Mouse (Mus musculus): ENCODE results near the gene Fance.

Gene Fance

DNA sequence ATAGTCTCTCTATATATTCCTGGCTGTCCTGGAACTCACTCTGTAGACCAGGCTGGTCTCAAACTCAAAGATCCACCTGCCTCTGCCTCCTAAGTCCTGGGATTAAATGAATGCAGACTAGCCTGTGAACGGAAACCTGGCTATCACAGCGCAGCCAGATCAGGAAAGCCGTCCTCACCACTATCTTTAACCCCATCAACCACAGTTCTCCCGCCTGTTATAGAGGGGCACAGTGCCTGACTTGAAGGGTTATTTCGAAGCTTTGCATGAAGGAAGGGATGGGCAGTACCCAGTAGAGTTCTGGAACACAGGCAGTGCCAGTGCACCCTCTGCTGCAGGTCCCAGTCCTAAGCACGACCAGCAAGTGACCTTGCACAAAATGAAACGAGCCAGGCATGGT, 22.0 kb upstream of the Fance start:
- no peak for DNase-seq (ENCODE audit: low read depth, low spot score)

DNA sequence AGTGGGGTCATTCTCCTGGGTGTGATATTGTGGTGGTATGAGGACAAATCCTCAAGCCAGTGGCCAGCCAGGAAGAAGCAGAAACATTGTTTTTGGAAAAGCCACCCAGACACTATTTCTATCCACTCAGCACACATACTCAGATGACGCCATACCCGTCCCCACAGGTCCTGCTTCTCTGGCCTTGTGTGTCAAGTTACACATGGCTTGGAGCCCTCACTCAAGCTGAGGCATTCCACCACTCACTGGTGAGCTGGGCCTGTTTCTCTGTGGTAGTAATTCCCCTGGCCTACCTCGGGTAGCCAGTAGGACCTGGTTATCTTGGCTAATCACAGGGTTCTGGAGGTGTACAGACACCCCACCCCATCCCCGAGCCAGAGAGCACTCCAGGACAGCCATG, 19.6 kb upstream of the Fance start:
- no peak for DNase-seq (ENCODE audit: low read depth, low spot score)

GRCm38 (mm10) chr17:28294449-28295333, 18.6 kb upstream of the Fance start:
- DNase-seq (ENCODE audit: low read depth, low spot score): no peak

DNA sequence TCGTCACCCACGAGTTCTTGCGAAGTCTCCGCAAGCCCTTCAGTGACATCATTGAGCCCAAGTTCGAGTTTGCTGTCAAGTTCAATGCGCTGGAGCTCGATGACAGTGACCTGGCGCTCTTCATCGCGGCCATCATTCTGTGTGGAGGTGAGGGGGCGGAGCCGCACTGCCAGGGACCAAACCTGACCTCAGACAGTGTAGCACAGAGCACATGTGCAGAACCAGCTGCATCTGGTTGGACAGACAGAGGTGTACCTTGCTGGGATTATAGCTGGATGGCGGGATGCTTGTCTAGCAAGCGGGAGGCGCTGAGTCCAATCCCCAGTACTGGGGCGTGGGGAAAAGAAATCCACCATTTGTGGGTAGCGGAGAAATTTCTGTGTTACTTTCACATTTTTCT, 14.4 kb upstream of the Fance start:
- DNase-seq (ENCODE audit: low read depth, low spot score): peak; percentile 63

DNA sequence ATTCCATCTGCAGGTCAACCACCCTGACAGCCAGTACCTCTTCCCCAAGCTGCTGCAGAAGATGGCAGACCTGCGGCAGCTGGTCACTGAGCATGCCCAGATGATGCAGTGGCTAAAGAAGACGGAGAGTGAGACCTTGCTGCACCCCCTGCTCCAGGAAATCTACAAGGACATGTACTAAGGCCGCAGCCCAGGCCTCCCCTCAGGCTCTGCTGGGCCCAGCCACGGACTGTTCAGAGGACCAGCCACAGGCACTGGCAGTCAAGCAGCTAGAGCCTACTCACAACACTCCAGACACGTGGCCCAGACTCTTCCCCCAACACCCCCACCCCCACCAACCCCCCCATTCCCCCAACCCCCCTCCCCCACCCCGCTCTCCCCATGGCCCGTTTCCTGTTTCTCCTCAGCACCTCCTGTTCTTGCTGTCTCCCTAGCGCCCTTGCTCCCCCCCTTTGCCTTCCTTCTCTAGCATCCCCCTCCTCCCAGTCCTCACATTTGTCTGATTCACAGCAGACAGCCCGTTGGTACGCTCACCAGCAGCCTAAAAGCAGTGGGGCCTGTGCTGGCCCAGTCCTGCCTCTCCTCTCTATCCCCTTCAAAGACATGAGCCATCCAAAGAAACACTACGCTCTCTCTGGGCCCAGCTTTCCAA, 13.5 kb upstream of the Fance start:
- no peak for DNase-seq (ENCODE audit: low read depth, low spot score)

DNA sequence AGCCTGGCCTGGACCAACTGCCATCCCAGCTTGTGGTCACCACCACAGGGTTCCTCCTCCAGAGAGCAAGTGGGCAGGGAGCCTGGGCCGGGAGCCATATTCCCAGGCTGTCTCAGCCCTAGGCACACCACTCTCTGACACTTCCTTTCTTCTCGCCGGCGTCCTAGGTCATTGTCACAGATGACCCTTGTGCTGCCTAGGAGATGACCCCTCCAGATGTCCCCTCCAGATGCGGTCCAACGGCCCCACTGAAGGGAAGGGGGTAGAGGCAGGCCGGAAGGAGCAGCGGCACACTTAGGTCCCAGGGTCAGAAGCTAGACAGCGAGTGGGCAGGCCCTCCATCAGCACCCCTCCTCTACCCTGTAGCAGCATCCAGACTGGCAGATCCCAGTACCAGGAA, 13.0 kb upstream of the Fance start:
- no peak for DNase-seq (ENCODE audit: low read depth, low spot score)

- no peak for DNase-seq (ENCODE audit: low read depth, low spot score)
These were observed 12.5 kb upstream of the Fance start for GRCm38 (mm10) chr17:28300850-28301249.

- peak; percentile 70 for DNase-seq (ENCODE audit: low read depth, low spot score)
These were observed 8.1 kb upstream of the Fance start for GRCm38 (mm10) chr17:28305172-28305571.

- DNase-seq (ENCODE audit: low read depth, low spot score): peak; percentile 91
These were observed 4.8 kb upstream of the Fance start for GRCm38 (mm10) chr17:28308297-28309195.

GRCm38 (mm10) chr17:28310831-28311230, 2.5 kb upstream of the Fance start:
- peak; percentile 71 for DNase-seq (ENCODE audit: low read depth, low spot score)

GRCm38 (mm10) chr17:28311366-28312132, 1.8 kb upstream of the Fance start:
- no peak for DNase-seq (ENCODE audit: low read depth, low spot score)

- DNase-seq (ENCODE audit: low read depth, low spot score): peak; percentile 37
These were observed 797 bp upstream of the Fance start for GRCm38 (mm10) chr17:28312232-28313211.

- no peak for DNase-seq (ENCODE audit: low read depth, low spot score)
These were observed 534 bp downstream of the Fance start for GRCm38 (mm10) chr17:28313880-28314225.

GRCm38 (mm10) chr17:28315611-28316160, 2.4 kb downstream of the Fance start:
- no peak for DNase-seq (ENCODE audit: low read depth, low spot score)

DNA sequence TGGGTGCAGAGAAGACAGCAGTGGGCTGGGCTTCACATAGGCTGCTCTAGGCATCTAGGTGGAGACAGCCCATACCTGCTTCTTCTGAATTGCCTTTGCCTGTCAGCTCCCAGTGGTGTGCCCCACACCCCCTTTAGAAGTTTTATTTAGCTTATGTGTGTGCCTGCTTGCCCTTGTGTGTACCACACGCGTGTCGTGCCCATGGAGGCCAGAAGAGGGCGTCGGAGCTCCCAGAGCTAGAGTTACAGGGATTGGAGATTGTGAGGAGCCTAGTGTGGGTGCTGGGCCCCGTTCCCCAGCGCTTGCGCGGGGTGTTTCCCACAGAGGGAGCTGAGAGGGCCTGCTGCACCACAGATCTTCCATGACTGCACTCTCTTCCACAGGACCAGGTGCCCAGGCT, 3.2 kb downstream of the Fance start:
- peak; percentile 68 for DNase-seq (ENCODE audit: low read depth, low spot score)

DNA sequence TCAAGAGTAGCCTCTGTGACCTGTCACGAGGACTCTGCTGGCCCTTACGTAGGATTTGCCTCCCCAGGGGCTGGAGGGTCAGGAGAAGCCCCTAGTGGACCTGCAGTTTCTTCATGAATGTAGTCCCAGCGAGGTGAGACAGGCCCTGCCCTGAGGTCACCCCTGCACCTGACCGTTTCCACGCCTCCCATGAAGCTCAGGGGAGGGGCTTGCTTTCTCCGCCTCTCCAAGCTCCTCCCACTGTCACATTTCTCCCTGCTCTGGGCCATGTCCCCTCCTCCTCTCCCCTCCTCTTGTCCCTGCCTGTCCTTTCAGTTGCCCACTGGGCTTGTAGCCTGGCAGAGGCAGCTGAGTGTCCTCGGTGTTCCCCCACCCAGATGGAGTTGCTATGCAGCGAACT, 3.8 kb downstream of the Fance start:
- DNase-seq (ENCODE audit: low read depth, low spot score): peak; percentile 47

- no peak for DNase-seq (ENCODE audit: low read depth, low spot score)
These were observed 4.4 kb downstream of the Fance start for GRCm38 (mm10) chr17:28317725-28318124.

DNA sequence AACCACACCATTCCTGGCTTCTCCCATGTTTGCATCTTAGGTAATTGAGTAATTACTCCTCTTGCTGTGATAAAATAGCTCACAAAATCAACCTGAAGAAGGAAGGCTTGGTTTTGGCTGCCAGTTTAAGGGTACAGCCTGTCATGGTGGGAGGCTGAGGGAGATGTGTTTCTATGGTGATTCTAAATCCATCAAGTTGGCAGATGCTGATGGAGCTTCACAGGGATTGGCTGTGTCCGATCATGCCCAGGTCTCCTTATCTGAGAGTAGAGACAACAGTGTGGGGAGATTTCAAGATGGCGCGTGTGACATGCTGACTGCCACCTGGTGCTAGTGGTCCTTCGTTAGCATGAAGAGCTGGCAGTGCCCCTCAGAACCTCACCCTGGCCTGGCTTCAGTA, 8.4 kb downstream of the Fance start:
- no peak for DNase-seq (ENCODE audit: low read depth, low spot score)

DNA sequence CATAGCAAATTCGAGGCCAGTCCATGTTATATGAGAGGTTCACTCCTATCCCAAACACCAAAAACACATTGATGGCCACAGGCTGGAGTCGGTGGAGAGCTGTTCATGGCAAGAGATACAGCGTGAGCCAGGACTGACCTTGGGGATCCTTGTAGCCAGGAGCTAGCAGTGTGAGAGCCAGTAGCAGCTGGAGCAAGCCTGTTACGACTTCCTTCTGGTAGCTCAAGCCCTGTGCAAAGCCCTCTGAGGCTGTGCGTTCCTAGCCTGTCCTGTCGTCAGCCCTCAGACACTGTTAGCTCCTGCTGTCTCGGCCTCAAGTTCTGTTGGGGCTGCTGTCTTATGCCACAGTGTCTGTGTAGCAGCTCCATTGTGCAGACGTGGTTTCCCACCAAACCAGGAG, 10.5 kb downstream of the Fance start:
- peak; percentile 71 for DNase-seq (ENCODE audit: low read depth, low spot score)

- peak; percentile 79 for DNase-seq (ENCODE audit: low read depth, low spot score)
These were observed 11.1 kb downstream of the Fance start for GRCm38 (mm10) chr17:28324416-28324815.

Data from ZHBTc4 (cell line).